Mouse (Mus musculus) forebrain, postnatal 0 days (tissue): ENCODE measurements around the gene Slc5a5. TPM values are rescaled to one million over a fixed set of nuclear protein-coding genes. Genes with fewer than 3 reads are reported as not detected.
A peak's percentile ranks its signal among the peaks of the same experiment; 100 is the strongest.

ENCODE experiments used
- ATAC-seq: fragments of 200-750 bp; cut with Nextera tagmentation; 2 replicates; pipeline ENCODE4 v1.8.0; 2017; ENCODE audit warnings: mild to moderate bottlenecking, moderate library complexity
- DNase-seq: peaks from one replicate; pipeline ENCODE4 v3.0.0-alpha.2; 2015
- H3K27ac ChIP-seq: fragments of 300-500 bp; sonication (generic); 2 replicates; pipeline ENCODE4 v1.5.1; 2014; ENCODE audit warnings: low read depth, mild to moderate bottlenecking, antibody characterized with exemption, low read length, moderate library complexity, mixed read lengths
- H3K27me3 ChIP-seq: fragments of 300-500 bp; sonication (generic); 2 replicates; pipeline ENCODE4 v1.6.1; 2014; ENCODE audit warnings: mild to moderate bottlenecking, low read length, mixed read lengths; ENCODE audit not compliant: insufficient read depth
- H3K36me3 ChIP-seq: fragments of 300-500 bp; sonication (generic); 2 replicates; pipeline ENCODE4 v1.6.1; 2014; ENCODE audit warnings: mild to moderate bottlenecking, moderate library complexity; ENCODE audit not compliant: insufficient read depth
- H3K4me1 ChIP-seq: fragments of 300-500 bp; sonication (generic); 2 replicates; pipeline ENCODE4 v1.6.1; 2014; ENCODE audit warnings: antibody characterized with exemption; ENCODE audit not compliant: insufficient read depth
- H3K4me2 ChIP-seq: fragments of 300-500 bp; sonication (generic); 2 replicates; pipeline ENCODE4 v1.6.1; 2014; ENCODE audit warnings: low read depth, mild to moderate bottlenecking, moderate library complexity
- H3K4me3 ChIP-seq: fragments of 300-500 bp; sonication (generic); 2 replicates; pipeline ENCODE4 v1.5.1; 2014; ENCODE audit warnings: low read depth, low read length, mixed read lengths
- H3K9ac ChIP-seq: fragments of 300-500 bp; sonication (generic); 2 replicates; pipeline ENCODE4 v1.6.1; 2014; ENCODE audit warnings: mild to moderate bottlenecking
- H3K9me3 ChIP-seq: fragments of 300-500 bp; sonication (generic); 2 replicates; pipeline ENCODE4 v1.6.1; 2016; ENCODE audit warnings: low read length
- CTCF ChIP-seq: sonication (generic); IDR thresholded peaks from 2 replicates; pipeline ENCODE4 v1.5.1; 2016; ENCODE audit warnings: antibody characterized with exemption, control low read depth, low read depth
- WGBS: fragments of 180-500 bp; shearing (Covaris S2); extraction: QIAGEN DNeasy Blood & Tissue Kit; methylation state at CpG from one replicate; pipeline ENCODE4 v1.1.7; 2014; 5-methylcytosine and 5-hydroxymethylcytosine counted together
- polyA plus RNA-seq: library from polyadenylated mRNA; unstranded; fragments of >200 nt; fragmentation: Nextera tagmentation; extraction: Ambion mirVana; gene quantifications from 2 replicates; pipeline ENCODE4 v1.2.1, GENCODE M21; 2015
- total RNA-seq: library from RNA; depleted of rRNA; stranded (reverse); fragments of >200 nt; gene quantifications from 2 replicates; pipeline ENCODE4 v1.2.3, GENCODE M21; 2014

The Slc5a5 gene
- total and polyA plus RNA-seq, 2 experiments from 2014 or later, result 2.2 to 3.6 TPM

DNA sequence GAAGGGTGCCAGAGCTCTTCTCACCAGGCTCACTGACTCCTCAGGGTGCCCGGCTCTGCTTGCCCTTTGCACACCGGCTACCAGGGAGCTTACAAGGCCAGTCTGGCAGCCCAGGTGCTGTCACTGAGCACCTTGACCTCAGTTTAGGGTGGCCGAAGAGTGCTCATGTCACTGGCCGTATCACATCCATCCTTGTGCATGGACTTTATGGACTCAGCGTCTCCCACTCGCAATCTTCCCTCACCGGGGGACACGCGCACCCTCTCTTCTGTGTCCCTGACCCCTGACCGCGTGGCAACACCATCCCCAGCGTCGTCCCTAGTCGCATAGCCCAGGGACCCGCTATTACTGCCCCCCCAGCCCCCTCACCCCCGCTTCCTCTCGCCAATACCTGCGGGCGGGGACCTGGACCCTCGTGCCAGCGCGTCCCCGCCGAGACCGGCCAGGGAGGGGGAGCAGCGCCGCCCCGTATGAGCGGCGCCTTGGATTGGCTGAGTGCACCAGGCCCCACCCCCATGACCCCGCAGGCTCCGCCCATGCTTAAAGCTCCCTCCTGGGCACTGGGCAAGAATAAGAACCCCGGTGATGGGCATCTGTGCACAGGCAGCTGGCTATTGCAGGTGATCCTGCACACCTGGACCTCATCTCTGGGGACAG is 35.9 kb downstream of the Slc5a5 start:
- peak; percentile 75 for DNase-seq
- H3K9ac ChIP-seq, result peak overlapping the region; percentile 60
- H3K4me3 ChIP-seq, result peak overlapping the region; percentile 51
- H3K4me1 ChIP-seq, result peaks cover 7% of the 10 kb centered on the region
- TF ChIP-seq CTCF, result no peak
- H3K36me3 ChIP-seq, result no peaks in the 10 kb centered on the region; the same call in 1 of the 2 replicates
- peak; percentile 88 for ATAC-seq
- H3K4me2 ChIP-seq, result peak overlapping the region; percentile 90
- WGBS, result 5% methylated on average over 33 of the region's 33 CpGs
- H3K27ac ChIP-seq, result no peak overlapping the region
- H3K27me3 ChIP-seq, result no peaks in the 10 kb centered on the region
- H3K9me3 ChIP-seq, result no peaks in the 10 kb centered on the region

DNA sequence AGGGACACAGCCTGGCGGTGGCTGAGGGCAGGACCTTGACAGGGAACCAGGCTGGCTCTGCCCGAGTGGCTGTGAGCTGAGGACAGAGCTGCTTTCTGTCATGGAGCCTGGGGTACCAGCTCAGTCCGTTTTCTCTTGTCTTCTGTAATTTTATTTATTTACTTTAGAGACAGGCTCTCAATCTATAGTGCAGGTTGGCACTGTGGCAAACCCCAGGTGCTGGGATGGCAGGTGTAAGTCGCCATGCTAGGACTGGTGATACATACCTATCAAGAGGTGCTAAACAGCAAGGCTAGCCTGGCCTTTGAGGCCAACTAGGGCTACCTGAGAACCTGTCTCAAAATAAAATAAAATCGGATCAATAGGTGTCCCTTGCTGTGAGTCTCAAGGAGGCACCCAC is 36.5 kb downstream of the Slc5a5 start:
- no peak for DNase-seq
- no peaks in the 10 kb centered on the region for H3K9me3 ChIP-seq
- peaks cover 7% of the 10 kb centered on the region for H3K4me1 ChIP-seq
- no peak for TF ChIP-seq CTCF
- H3K36me3 ChIP-seq, result no peaks in the 10 kb centered on the region; the same call in 1 of the 2 replicates
- H3K27ac ChIP-seq, result no peak overlapping the region
- no peaks in the 10 kb centered on the region for H3K27me3 ChIP-seq
- H3K9ac ChIP-seq, result peak overlapping the region; percentile 60; the same call in 1 of the 2 replicates
- 72% methylated on average over 5 of the region's 5 CpGs for WGBS
- H3K4me3 ChIP-seq, result no peak overlapping the region
- ATAC-seq, result no peak
- H3K4me2 ChIP-seq, result peak overlapping the region; percentile 90

- Histone ChIP-seq H3K9me3 (no peaks in the 10 kb centered on the region), H3K27ac (no peak overlapping the region), H3K27me3 (no peaks in the 10 kb centered on the region), H3K4me3 (no peak overlapping the region), H3K9ac (no peak overlapping the region), H3K36me3 (no peaks in the 10 kb centered on the region; the same call in 1 of the 2 replicates), H3K4me2 (no peak overlapping the region), H3K4me1 (peaks cover 7% of the 10 kb centered on the region)
- ATAC-seq (no peak), DNase-seq (no peak)
- no peak for TF ChIP-seq CTCF
- WGBS, result 83% methylated on average over 2 of the region's 2 CpGs
Observed at GRCm38 (mm10) chr8:70853863-70854262, 38.7 kb downstream of the Slc5a5 start.

DNA sequence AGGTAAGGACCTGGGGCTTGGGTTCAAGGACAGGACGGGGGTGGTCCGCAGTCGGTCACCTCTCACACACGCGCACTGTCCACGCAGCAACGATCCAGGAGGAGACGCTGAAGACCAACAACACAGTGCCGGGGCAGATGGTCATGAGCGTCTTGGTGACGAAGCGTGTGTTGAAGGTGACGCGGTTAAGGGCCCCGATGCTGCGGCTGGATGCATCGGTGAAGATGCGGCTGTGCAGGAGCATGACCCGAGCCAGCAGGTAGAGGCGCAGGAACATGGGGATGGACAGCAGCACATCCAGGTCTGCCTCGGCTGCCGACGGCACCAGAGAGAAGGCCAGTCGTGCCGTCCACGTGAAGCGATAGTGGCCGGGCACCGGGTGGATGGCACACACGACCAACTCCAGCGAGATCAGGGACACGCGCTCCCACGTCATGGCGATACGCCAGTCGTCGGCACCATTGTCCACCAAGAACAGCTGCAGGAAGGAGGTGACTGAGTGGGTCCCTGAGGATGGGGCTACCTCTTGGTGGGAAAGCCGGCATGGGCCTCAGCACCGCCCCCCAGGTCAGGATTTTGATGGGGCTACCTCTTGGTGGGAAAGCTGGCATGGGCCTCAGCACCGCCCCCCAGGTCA is 39.8 kb downstream of the Slc5a5 start:
- peaks cover 7% of the 10 kb centered on the region for H3K4me1 ChIP-seq
- no peak overlapping the region for H3K9ac ChIP-seq
- no peaks in the 10 kb centered on the region for H3K27me3 ChIP-seq
- ATAC-seq, result no peak
- 90% methylated on average over 41 of the region's 41 CpGs for WGBS
- TF ChIP-seq CTCF, result no peak
- H3K4me3 ChIP-seq, result no peak overlapping the region
- H3K4me2 ChIP-seq, result no peak overlapping the region
- no peak overlapping the region for H3K27ac ChIP-seq
- DNase-seq, result no peak
- H3K36me3 ChIP-seq, result peaks cover 4% of the 10 kb centered on the region; the same call in 1 of the 2 replicates
- no peaks in the 10 kb centered on the region for H3K9me3 ChIP-seq

DNA sequence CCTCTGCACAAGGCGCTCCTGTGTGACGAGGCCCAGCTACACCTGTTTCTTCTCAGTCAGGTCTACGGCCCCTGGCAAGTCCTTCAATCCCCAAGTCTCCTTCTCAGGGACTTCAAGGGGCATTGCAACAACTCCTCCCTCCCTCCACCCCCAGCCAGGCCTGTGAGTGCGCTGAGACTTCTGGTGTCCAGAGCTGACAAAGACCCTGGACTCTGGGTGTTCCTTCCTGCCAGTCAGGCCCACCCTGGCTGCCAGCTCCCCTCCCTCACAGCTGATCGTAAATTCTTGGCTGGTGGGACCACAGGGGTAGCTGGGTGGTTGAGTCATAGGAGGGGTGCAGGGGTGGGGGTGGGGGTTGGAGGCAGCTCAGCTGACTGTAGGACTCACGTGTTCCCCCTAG is 40.7 kb downstream of the Slc5a5 start:
- Histone ChIP-seq H3K36me3 (peaks cover 4% of the 10 kb centered on the region; the same call in 1 of the 2 replicates), H3K4me2 (no peak overlapping the region), H3K4me1 (peaks cover 7% of the 10 kb centered on the region), H3K27ac (no peak overlapping the region), H3K4me3 (no peak overlapping the region), H3K9me3 (no peaks in the 10 kb centered on the region), H3K9ac (no peak overlapping the region), H3K27me3 (no peaks in the 10 kb centered on the region)
- no peak for TF ChIP-seq CTCF
- DNase-seq (no peak), ATAC-seq (no peak)
- 59% methylated on average over 6 of the region's 6 CpGs for WGBS

DNA sequence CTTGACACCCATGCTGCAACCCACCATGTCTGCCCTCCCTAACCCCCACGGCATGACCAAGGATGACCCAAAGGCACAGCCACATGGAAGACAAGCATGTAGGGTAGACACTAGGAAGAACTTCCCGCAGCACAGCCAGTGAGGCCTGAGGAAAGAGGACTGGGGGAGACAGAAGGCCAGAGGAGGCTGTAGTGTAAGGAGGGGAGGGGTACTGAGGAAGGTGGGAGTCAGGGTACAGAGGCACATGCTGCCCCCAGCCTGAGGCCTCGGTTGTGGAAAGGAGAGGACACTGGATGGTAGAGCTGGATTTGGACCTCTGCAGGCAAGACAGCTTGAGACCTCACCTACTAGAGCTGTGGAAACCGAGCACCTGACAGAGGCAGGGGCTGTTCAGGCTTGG is 41.6 kb downstream of the Slc5a5 start:
- H3K27ac ChIP-seq, result no peak overlapping the region
- no peak overlapping the region for H3K4me3 ChIP-seq
- DNase-seq (no peak), ATAC-seq (no peak)
- H3K9me3 ChIP-seq, result no peaks in the 10 kb centered on the region
- TF ChIP-seq CTCF, result no peak
- H3K4me1 ChIP-seq, result no peaks in the 10 kb centered on the region
- peaks cover 4% of the 10 kb centered on the region; the same call in 1 of the 2 replicates for H3K36me3 ChIP-seq
- no peak overlapping the region for H3K4me2 ChIP-seq
- no peaks in the 10 kb centered on the region for H3K27me3 ChIP-seq
- WGBS, result 83% methylated on average over 4 of the region's 4 CpGs
- no peak overlapping the region for H3K9ac ChIP-seq

DNA sequence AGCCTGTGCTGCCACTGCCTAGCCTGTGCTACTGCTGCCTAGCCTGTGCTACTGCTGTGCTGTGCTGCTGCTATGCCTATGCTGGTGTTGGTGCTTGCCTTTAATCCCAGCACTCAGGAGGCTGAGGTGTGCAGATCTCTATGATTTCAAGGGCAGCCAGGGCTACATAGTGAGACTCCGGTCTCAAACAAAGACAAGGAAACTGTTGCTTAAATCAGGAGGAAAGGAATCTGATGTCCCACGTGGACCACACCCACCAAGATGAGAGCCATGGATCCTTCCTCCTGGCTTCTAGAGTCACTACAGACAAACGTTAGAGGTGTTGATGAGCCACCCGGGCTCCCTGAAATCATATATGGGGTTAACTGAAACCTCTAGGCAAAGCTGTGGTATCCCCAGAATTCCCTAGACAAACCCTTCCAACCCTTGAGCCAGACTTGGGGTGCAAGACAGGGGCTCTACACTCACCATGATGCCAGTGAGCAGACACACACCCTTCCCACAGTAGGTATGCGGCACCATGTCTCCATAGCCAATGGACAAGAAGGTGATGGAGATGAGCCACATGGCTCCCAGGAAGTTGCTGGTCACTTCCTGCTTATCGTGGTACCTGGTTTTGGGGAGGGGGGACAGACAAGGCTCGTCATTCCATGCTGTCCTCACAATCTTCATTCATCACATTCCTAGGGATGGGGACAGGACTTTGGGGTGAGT is 42.3 kb downstream of the Slc5a5 start:
- 85% methylated on average over 7 of the region's 7 CpGs for WGBS
- Histone ChIP-seq H3K27ac (no peak overlapping the region), H3K4me3 (no peak overlapping the region), H3K36me3 (peaks cover 4% of the 10 kb centered on the region; the same call in 1 of the 2 replicates), H3K27me3 (no peaks in the 10 kb centered on the region), H3K9ac (no peak overlapping the region), H3K9me3 (no peaks in the 10 kb centered on the region), H3K4me1 (no peaks in the 10 kb centered on the region), H3K4me2 (no peak overlapping the region)
- no peak for TF ChIP-seq CTCF
- no peak for DNase-seq
- ATAC-seq, result no peak
